Mouse (Mus musculus) megakaryocyte-erythroid progenitor cell, adult 5-6 weeks (primary cell): ENCODE results near the gene Pias3. TPM values are rescaled to one million over a fixed set of nuclear protein-coding genes. Genes with fewer than 3 reads are reported as not detected.
"Not testable (repeated sequence)": the region's sequence is repeated elsewhere in the genome, so short reads cannot be mapped to it uniquely, and the experiment has no call there.

Experiments used
- ATAC-seq: replicated peaks from 2 replicates; pipeline ENCODE4 v1.8.0; 2016; ENCODE audit warnings: mild to moderate bottlenecking, inconsistent platforms; ENCODE audit not compliant: severe bottlenecking, poor library complexity, low FRiP score, low TSS enrichment
- total RNA-seq, 2 experiments: library from RNA; stranded (forward) in 1 of 2; stranded (reverse) in 1 of 2; fragments of 200-1000, 215-1000 nt in 1 of 2; fragments of >200 nt in 1 of 2; fragmentation: Nextera tagmentation in 1 of 2; gene quantifications; 2 replicates each; pipeline ENCODE4 v1.2.3; 2014 to 2017

The Pias3 gene
- total RNA-seq (2014; fragmentation: Nextera tagmentation) (11.0 and 14.2 TPM in 2 replicates), total RNA-seq (2017) (1.7 and 2.9 TPM in 2 replicates)

DNA sequence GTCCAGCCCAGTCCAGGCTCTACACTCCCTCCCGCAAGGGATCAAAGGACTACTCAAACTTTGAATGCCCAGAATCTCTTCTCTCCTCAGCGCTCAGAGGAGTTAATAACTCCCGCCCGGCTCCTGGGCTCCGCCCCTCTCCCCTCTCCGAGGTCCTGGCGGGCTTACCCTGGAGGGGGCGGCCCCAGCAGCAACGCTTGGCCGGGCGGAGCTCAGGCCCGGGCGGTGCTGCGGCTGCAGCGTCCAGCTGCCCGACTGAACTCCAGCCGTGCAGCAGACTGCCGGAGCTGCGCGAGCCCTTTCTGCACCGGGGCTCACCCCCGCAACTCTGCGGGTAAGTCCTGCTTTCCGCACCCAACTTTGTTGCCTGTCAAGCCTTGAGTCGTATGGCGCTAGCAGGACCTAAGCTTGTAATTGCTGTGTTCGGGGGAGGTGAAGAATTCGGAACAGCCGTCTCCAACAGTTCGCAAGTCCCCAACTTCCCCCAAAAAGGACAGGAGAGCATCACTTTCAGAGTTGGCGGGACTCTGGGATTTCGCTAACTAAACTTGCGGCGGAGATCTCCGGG is at the start of gene Pias3:
Pias3 (plus strand) TSS at position 187 of the 568 bp plus-strand sequence.
- peak; percentile 84 for ATAC-seq

DNA sequence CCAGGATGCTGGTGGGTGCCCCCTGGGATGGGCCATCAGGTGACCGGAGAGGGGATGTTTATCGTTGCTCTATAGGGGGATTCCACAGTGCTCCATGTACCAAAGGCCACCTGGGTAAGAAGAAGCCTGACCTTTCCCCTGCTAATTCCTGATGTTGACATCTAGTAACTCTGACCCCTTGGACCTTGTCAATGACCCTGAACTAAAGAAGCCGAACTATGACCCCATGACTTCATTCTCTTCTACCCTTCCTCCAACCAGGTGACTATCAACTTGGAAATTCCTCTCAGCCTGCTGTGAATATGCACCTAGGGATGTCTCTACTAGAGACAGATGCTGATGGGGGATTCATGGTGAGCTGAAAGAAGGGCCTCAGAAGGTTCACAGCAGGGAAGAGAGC is 48.8 kb upstream of the Pias3 start:
- no peak for ATAC-seq

- no peak for ATAC-seq
These were observed 35.3 kb upstream of the Pias3 start for GRCm38 (mm10) chr3:96660901-96661300.

- no peak for ATAC-seq
These were observed 33.4 kb upstream of the Pias3 start for GRCm38 (mm10) chr3:96662731-96663316.

- peak; percentile 68 for ATAC-seq
These were observed 32.5 kb upstream of the Pias3 start for GRCm38 (mm10) chr3:96663432-96664239.

GRCm38 (mm10) chr3:96665732-96666363 is 30.3 kb upstream of the Pias3 start:
- not testable (repeated sequence) for ATAC-seq

- no peak for ATAC-seq
These were observed 29.3 kb upstream of the Pias3 start for GRCm38 (mm10) chr3:96666916-96667315.

- ATAC-seq = no peak
These were observed 28.9 kb upstream of the Pias3 start for GRCm38 (mm10) chr3:96667316-96667715.

GRCm38 (mm10) chr3:96668424-96669067 is 27.6 kb upstream of the Pias3 start:
- ATAC-seq = no peak

DNA sequence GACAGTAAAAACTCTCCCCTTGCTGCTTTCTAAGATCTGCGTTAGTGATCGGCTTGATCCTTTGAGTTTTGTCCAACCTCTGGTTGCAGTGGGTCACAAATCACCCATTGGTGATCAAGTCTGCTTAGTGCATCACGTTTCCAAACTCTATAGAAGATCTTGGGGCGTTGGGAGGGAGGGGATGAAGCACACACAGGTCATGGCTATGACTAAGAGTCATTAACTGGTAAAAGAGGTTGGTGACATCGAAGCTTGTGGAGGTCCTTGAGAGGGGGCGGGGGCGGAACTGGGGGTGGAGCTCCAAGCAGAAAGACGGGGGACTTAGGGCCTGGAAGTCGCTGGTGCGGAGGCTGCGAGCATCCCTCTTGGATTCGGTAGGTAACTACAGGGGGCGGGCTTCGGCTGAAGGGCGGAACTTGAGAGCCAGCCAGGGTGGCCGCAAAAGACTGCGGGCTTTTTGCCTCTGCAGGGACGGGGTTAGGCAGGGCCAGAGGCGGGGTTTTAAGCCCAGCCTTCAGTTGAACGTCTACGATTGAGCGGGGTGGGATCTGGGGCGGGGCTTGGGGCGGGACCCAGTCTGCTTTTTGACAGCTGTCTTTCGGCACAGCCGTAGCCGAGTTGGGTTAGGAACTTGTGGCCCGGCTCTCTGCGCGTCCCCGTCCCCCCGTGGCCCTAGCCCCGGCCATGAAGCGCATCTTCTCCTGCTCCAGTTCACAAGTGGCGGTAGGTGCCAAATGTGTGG is 26.3 kb upstream of the Pias3 start, which contains the start of gene Ankrd35:
Ankrd35 (plus strand) TSS at position 405 of the 742 bp plus-strand sequence.
- ATAC-seq = peak; percentile 97

GRCm38 (mm10) chr3:96671519-96671918 is 24.7 kb upstream of the Pias3 start:
- ATAC-seq = no peak

- no peak for ATAC-seq
These were observed 22.7 kb upstream of the Pias3 start for GRCm38 (mm10) chr3:96673514-96673913.

- no peak for ATAC-seq
These were observed 21.7 kb upstream of the Pias3 start for GRCm38 (mm10) chr3:96674442-96674841.

- no peak for ATAC-seq
These were observed 21.0 kb upstream of the Pias3 start for GRCm38 (mm10) chr3:96675171-96675570.

DNA sequence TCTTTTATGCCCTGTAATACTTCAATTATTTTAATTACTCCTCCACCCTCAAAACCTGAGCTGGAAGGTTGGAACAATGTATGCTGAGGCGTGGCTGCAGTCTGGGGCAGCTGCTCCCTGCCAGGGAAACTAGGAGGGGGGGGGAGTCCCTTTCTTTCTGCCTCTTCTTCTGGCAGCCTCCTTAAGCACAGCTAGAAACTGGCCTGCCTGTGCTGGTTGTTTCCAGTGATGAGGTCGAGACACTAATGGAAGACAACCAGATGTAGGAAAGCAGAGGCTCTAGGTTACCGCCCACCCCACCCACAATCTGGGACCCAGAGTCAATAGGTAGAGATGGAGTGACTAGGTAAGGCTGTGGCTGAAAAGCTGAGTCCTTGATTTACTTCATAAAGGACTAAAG is 20.5 kb upstream of the Pias3 start:
- ATAC-seq = no peak

- no peak for ATAC-seq
These were observed 17.7 kb upstream of the Pias3 start for GRCm38 (mm10) chr3:96678456-96678855.

GRCm38 (mm10) chr3:96679159-96679674 is 17.0 kb upstream of the Pias3 start:
- peak; percentile 42 for ATAC-seq

DNA sequence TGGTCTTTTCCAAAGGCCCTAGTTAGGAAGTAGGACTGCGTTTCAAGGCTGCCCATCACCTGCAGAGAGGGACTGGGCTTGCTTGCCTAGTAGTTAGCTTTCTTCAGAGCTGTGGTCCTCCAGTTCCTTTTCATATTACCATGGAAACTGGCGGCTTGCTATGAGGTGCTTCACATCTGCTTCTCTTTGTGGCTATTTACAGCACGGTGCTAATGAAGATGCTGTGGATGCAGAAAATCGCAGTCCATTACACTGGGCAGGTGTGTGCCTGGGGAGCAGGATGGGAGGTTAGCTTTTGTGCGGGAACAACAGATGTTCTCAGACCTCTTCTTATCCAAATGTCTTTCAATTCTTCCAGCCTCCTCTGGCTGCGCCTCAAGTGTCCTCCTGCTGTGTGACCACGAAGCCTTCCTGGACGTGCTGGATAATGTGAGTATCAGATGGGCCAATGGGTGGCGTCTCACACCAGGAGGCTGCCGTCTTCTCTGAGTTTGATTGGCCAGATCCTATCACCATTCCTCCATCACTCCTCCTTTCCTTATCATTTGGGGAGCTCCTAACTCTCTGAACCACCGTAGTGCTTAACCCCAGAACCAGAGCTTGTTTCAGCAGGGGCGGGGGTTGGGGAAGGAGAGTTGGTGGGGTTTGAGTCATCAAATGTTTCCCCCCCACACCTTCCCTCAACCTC is 15.8 kb upstream of the Pias3 start:
- ATAC-seq = no peak; the same call in 1 of the 2 replicates
